Comparison of ENCODE assay signal across 28 mouse cellular contexts in the genomic region with DNA sequence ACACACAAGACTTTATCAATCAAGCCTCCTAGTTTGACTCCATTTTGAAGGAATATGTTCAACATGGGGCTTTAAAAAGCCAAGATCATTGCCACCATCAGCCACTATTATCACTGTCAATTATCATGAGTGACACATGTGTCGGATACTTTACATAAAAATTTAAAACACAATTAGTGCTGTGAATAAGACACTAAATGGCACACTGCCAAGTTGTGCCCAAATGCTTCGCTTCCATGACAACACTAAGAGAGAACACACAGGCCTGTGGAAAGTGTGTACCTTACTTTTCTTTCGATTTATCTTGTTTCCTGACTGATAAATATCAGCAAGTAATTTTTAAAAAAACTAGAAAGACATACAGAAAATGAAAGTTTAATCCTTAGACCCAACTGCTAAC.
A peak's percentile ranks its signal among the peaks of the same experiment; 100 is the strongest.
DNase-seq lines count a peak whose midpoint lies in the region; ATAC-seq and TF ChIP-seq lines count a peak whose summit lies in the region.
"Had no signal": no experiment of that assay in that cellular context is flagged by ENCODE, and none has a peak within 500 bp of the region (broad histone marks: within the 10 kb centered on the region; RNA-seq: fewer than 3 reads in every experiment).

No protein-coding gene starts in this region.

- H3K9ac ChIP-seq in midbrain, embryonic 15.5 days = no peak overlapping the region
- no peak overlapping the region for H3K9ac ChIP-seq in forebrain, embryonic 13.5 days
- H3K9ac ChIP-seq: embryonic facial prominence, embryonic 12.5 days; heart, embryonic 12.5 days; hindbrain, embryonic 15.5 days; kidney, embryonic 15.5 days; liver, embryonic 12.5 days; liver, postnatal 0 days had no signal

- ATAC-seq in midbrain, embryonic 15.5 days (replicated peaks) = no peak
- peak; percentile 19; the same call in 1 of the 2 replicates for ATAC-seq in forebrain, embryonic 13.5 days
- ATAC-seq: activated CD4-positive, CD25-positive, alpha-beta regulatory T cell, adult 4 months; CD4-positive, CD25-positive, alpha-beta regulatory T cell, adult 4 months; inflammation-experienced regulatory T-cells, adult 6 months; liver, embryonic 12.5 days; liver, postnatal 0 days had no signal

- no peak overlapping the region for H3K4me2 ChIP-seq in midbrain, embryonic 15.5 days
- no peak overlapping the region for H3K4me2 ChIP-seq in forebrain, embryonic 13.5 days
- H3K4me2 ChIP-seq: embryonic facial prominence, embryonic 12.5 days; heart, embryonic 12.5 days; liver, embryonic 12.5 days had no signal

- 55% methylated on average over 3 of the region's 3 CpGs for whole genome bisulfite sequencing in midbrain, embryonic 15.5 days
- 94% methylated on average over 3 of the region's 3 CpGs for WGBS in midbrain, embryonic 10.5 days
- WGBS in forebrain, embryonic 13.5 days = 23% methylated on average over 3 of the region's 3 CpGs

- H3K27me3 ChIP-seq in midbrain, embryonic 15.5 days (replicated peaks) = no peaks in the 10 kb centered on the region
- peaks cover 16% of the 10 kb centered on the region for H3K27me3 ChIP-seq in midbrain, embryonic 10.5 days (ENCODE audit: low read depth, poor library complexity, severe bottlenecking)
- H3K27me3 ChIP-seq in forebrain, embryonic 13.5 days = no peaks in the 10 kb centered on the region
- H3K27me3 ChIP-seq: embryonic facial prominence, embryonic 12.5 days; heart, embryonic 12.5 days; hindbrain, embryonic 15.5 days; kidney, embryonic 15.5 days; liver, embryonic 12.5 days had no signal

- no peak for DNase-seq in midbrain, embryonic 10.5 days (ENCODE audit: low spot score)
- no peak for DNase-seq in right cerebral cortex, postnatal 10 days (ENCODE audit: low spot score in 2 of 2)
- no peak for DNase-seq in left cerebral cortex, adult 18-20 months (ENCODE audit: low spot score in 2 of 2)
- DNase-seq in cerebellum, adult 8-10 months = no peak
- DNase-seq: adrenal gland, adult 2 months; adrenal gland, postnatal 36 days; cerebellum, adult 9-10 months; cerebellum, postnatal 36 days; embryo, embryonic 11 days; heart, adult 2 months; kidney, adult 18-20 months; kidney, postnatal 25 days; liver, postnatal 0 days; lung, postnatal 36 days; right cerebral cortex, postnatal 4 days; thymus, adult 2 months; thymus, postnatal 36 days had no signal

- no peaks in the 10 kb centered on the region for H3K9me3 ChIP-seq in midbrain, embryonic 15.5 days
- H3K9me3 ChIP-seq in midbrain, embryonic 10.5 days (replicated peaks) = no peaks in the 10 kb centered on the region
- no peaks in the 10 kb centered on the region for H3K9me3 ChIP-seq in forebrain, embryonic 13.5 days (replicated peaks)
- H3K9me3 ChIP-seq: embryonic facial prominence, embryonic 12.5 days; heart, embryonic 12.5 days; hindbrain, embryonic 15.5 days; kidney, embryonic 15.5 days; liver, embryonic 12.5 days had no signal

- H3K4me3 ChIP-seq in midbrain, embryonic 15.5 days = no peak overlapping the region
- H3K4me3 ChIP-seq in midbrain, embryonic 10.5 days = no peak overlapping the region
- H3K4me3 ChIP-seq in cortical plate, adult 2 months (ENCODE audit: insufficient read depth, low read length) = no peak overlapping the region
- no peak overlapping the region for H3K4me3 ChIP-seq in forebrain, embryonic 13.5 days
- H3K4me3 ChIP-seq: embryonic facial prominence, embryonic 12.5 days; heart, adult 2 months; heart, embryonic 12.5 days; hindbrain, embryonic 15.5 days; kidney, embryonic 15.5 days; liver, embryonic 12.5 days had no signal

- TF ChIP-seq POLR2A in cortical plate, adult 2 months (IDR thresholded peaks at IDR 0.05; ENCODE audit: extremely low read depth, insufficient read depth, low read length) = no peak

- 0 out of 2 replicates have a peak overlapping the region, but pooled peaks have one; percentile 14 for H3K27ac ChIP-seq in midbrain, embryonic 15.5 days
- no peak overlapping the region for H3K27ac ChIP-seq in midbrain, embryonic 10.5 days (replicated peaks)
- H3K27ac ChIP-seq in cortical plate, adult 2 months (ENCODE audit: insufficient read depth, low read length) = peak overlapping the region; percentile 25; the same call in 1 of the 2 replicates
- no peak overlapping the region for H3K27ac ChIP-seq in forebrain, embryonic 13.5 days
- H3K27ac ChIP-seq: embryonic facial prominence, embryonic 12.5 days; heart, adult 2 months; hindbrain, embryonic 15.5 days; liver, embryonic 12.5 days had no signal

- TF ChIP-seq CTCF in cortical plate, adult 2 months (IDR thresholded peaks at IDR 0.05; ENCODE audit: extremely low read depth, insufficient read depth, low read length) = no peak

- no peaks in the 10 kb centered on the region for H3K36me3 ChIP-seq in midbrain, embryonic 15.5 days (replicated peaks)
- no peaks in the 10 kb centered on the region for H3K36me3 ChIP-seq in midbrain, embryonic 10.5 days
- H3K36me3 ChIP-seq in forebrain, embryonic 13.5 days (ENCODE audit: poor library complexity, severe bottlenecking) = no peaks in the 10 kb centered on the region
- H3K36me3 ChIP-seq: embryonic facial prominence, embryonic 12.5 days; heart, embryonic 12.5 days; hindbrain, embryonic 15.5 days; kidney, embryonic 15.5 days; liver, embryonic 12.5 days had no signal

- H3K4me1 ChIP-seq in midbrain, embryonic 15.5 days = peaks cover 24% of the 10 kb centered on the region
- H3K4me1 ChIP-seq in midbrain, embryonic 10.5 days = peaks cover 41% of the 10 kb centered on the region
- H3K4me1 ChIP-seq in cortical plate, adult 2 months (ENCODE audit: control insufficient read depth, insufficient read depth, low read length) = 0 out of 2 replicates have a peak, but pooled peaks cover 3% of the 10 kb centered on the region
- peaks cover 55% of the 10 kb centered on the region for H3K4me1 ChIP-seq in forebrain, embryonic 13.5 days
- H3K4me1 ChIP-seq: liver, embryonic 12.5 days had no signal

Comparison
In these comparisons a context has a peak if more than half of its experiments do, and no peak if none do; other contexts are left out.
1. H3K27ac ChIP-seq: peak in midbrain, embryonic 15.5 days (single experiment) and cortical plate, adult 2 months (single experiment); none in midbrain, embryonic 10.5 days (single experiment) and forebrain, embryonic 13.5 days (single experiment).